In genomic region chr4:116077240-116078095, GRCm38 (mm10) we compare ENCODE assay signal across 8 mouse cellular contexts. TPM values are rescaled to one million over a fixed set of nuclear protein-coding genes. Genes with fewer than 3 reads are reported as not detected.
DNase-seq lines count a peak whose midpoint lies in the region; ATAC-seq and TF ChIP-seq lines count a peak whose summit lies in the region.

No protein-coding gene starts in this region.

- 59% methylated on average over 3 of the region's 3 CpGs for WGBS in forebrain, postnatal 0 days
- WGBS in limb, embryonic 11.5 days, result 63% methylated on average over 3 of the region's 3 CpGs
- WGBS in stomach, embryonic 15.5 days, result 48% methylated on average over 3 of the region's 3 CpGs

- H3K36me3 ChIP-seq in forebrain, postnatal 0 days (ENCODE audit: insufficient read depth), result peaks cover 26% of the 10 kb centered on the region
- H3K36me3 ChIP-seq in limb, embryonic 11.5 days (ENCODE audit: control insufficient read depth, insufficient read depth, low read length), result peaks cover 13% of the 10 kb centered on the region
- peaks cover 18% of the 10 kb centered on the region for H3K36me3 ChIP-seq in stomach, embryonic 15.5 days

- H3K27ac ChIP-seq in forebrain, postnatal 0 days (ENCODE audit: low read depth, low read length), result peak overlapping the region; percentile 94
- H3K27ac ChIP-seq in limb, embryonic 11.5 days (replicated peaks; ENCODE audit: low read depth, low read length), result 0 out of 2 replicates have a peak overlapping the region, but pooled peaks have one; percentile 98
- H3K27ac ChIP-seq in stomach, embryonic 15.5 days, result peak overlapping the region; percentile 96

- peaks cover 23% of the 10 kb centered on the region; the same call in 1 of the 2 replicates for H3K4me1 ChIP-seq in forebrain, postnatal 0 days (ENCODE audit: insufficient read depth)
- peaks cover 14% of the 10 kb centered on the region for H3K4me1 ChIP-seq in limb, embryonic 11.5 days (ENCODE audit: control insufficient read depth, insufficient read depth, low read length)
- peaks cover 16% of the 10 kb centered on the region for H3K4me1 ChIP-seq in stomach, embryonic 15.5 days

- H3K4me3 ChIP-seq in forebrain, postnatal 0 days (ENCODE audit: low read depth, low read length), result peak overlapping the region; percentile 82
- peak overlapping the region; percentile 99 for H3K4me3 ChIP-seq in limb, embryonic 11.5 days (ENCODE audit: low read depth, low read length)
- H3K4me3 ChIP-seq in stomach, embryonic 15.5 days (replicated peaks), result peak overlapping the region; percentile 77

- TF ChIP-seq CTCF in forebrain, postnatal 0 days (IDR thresholded peaks at IDR 0.05; ENCODE audit: low read depth), result no peak

- H3K4me2 ChIP-seq in forebrain, postnatal 0 days (ENCODE audit: low read depth), result peak overlapping the region; percentile 85
- H3K4me2 ChIP-seq in limb, embryonic 11.5 days (ENCODE audit: low read depth, severe bottlenecking), result peak overlapping the region; percentile 57
- H3K4me2 ChIP-seq in stomach, embryonic 15.5 days, result peak overlapping the region; percentile 83

- H3K9me3 ChIP-seq in forebrain, postnatal 0 days (ENCODE audit: low read length), result no peaks in the 10 kb centered on the region
- no peaks in the 10 kb centered on the region for H3K9me3 ChIP-seq in limb, embryonic 11.5 days (ENCODE audit: control insufficient read depth, low read length)
- H3K9me3 ChIP-seq in stomach, embryonic 15.5 days, result no peaks in the 10 kb centered on the region

- peak; percentile 23 for DNase-seq in kidney, adult 11 months
- no peak for DNase-seq in kidney, postnatal 10 days
- DNase-seq in NIH3T3 (ENCODE audit: low read depth), result peak; percentile 71
- no peak for DNase-seq in forebrain, postnatal 0 days
- no peak for DNase-seq in limb, embryonic 11.5 days (ENCODE audit: low spot score)
- DNase-seq in layer of hippocampus, postnatal 25 days (ENCODE audit: extremely low spot score in 1 of 2, low spot score in 1 of 2), result no peak
- no peak for DNase-seq in cerebellum, postnatal 14 days

- no peak for ATAC-seq in forebrain, postnatal 0 days
- ATAC-seq in limb, embryonic 11.5 days (ENCODE audit: insufficient number of reproducible peaks, low FRiP score, low TSS enrichment, low read depth), result no peak
- ATAC-seq in stomach, embryonic 15.5 days (ENCODE audit: insufficient read depth, low FRiP score, low read depth), result no peak

- peak overlapping the region; percentile 85 for H3K9ac ChIP-seq in forebrain, postnatal 0 days
- H3K9ac ChIP-seq in limb, embryonic 11.5 days (ENCODE audit: low read length), result peak overlapping the region; percentile 98
- H3K9ac ChIP-seq in stomach, embryonic 15.5 days, result peak overlapping the region; percentile 81

- H3K27me3 ChIP-seq in forebrain, postnatal 0 days (ENCODE audit: insufficient read depth, low read length), result no peaks in the 10 kb centered on the region
- no peaks in the 10 kb centered on the region for H3K27me3 ChIP-seq in limb, embryonic 11.5 days (ENCODE audit: control insufficient read depth, insufficient read depth, low read length)
- H3K27me3 ChIP-seq in stomach, embryonic 15.5 days (replicated peaks), result no peaks in the 10 kb centered on the region

RNA-seq across cellular contexts. Expression of gene Lrrc41, which starts 2.4 kb away (rescaled TPM):
- 95.4 and 98.4 TPM in 2 replicates for total RNA-seq in forebrain, postnatal 0 days (2014; rRNA removed)
- polyA plus RNA-seq in forebrain, postnatal 0 days (2015; fragmentation: Nextera tagmentation; extraction: Ambion mirVana), result 67.5 and 70.2 TPM in 2 replicates
- polyA plus RNA-seq in limb, embryonic 11.5 days (2014; fragmentation: Nextera tagmentation; extraction: Ambion mirVana), result 81.4 and 81.6 TPM in 2 replicates
- 65.3 and 68.0 TPM in 2 replicates for polyA plus RNA-seq in stomach, embryonic 15.5 days (2015; fragmentation: Nextera tagmentation; extraction: Ambion mirVana)
- 10 to 100 TPM; 46.0 to 46.8 TPM for total RNA-seq in layer of hippocampus, postnatal 25 days (2021)

RNA-seq across cellular contexts. Expression of gene Uqcrh, which starts 2.6 kb away (rescaled TPM):
- total RNA-seq in forebrain, postnatal 0 days (2014; rRNA removed), result 271 and 387 TPM in 2 replicates
- 414 and 534 TPM in 2 replicates for polyA plus RNA-seq in forebrain, postnatal 0 days (2015; fragmentation: Nextera tagmentation; extraction: Ambion mirVana)
- polyA plus RNA-seq in limb, embryonic 11.5 days (2014; fragmentation: Nextera tagmentation; extraction: Ambion mirVana), result 470 and 488 TPM in 2 replicates
- 541 and 546 TPM in 2 replicates for polyA plus RNA-seq in stomach, embryonic 15.5 days (2015; fragmentation: Nextera tagmentation; extraction: Ambion mirVana)
- 100 to 1,000 TPM; 385 to 447 TPM for total RNA-seq in layer of hippocampus, postnatal 25 days (2021)

RNA-seq across cellular contexts. Expression of gene Nsun4, which starts 23.8 kb away (rescaled TPM):
- total RNA-seq in forebrain, postnatal 0 days (2014; rRNA removed), result 9.9 and 10.6 TPM in 2 replicates
- 6.8 and 8.2 TPM in 2 replicates for polyA plus RNA-seq in forebrain, postnatal 0 days (2015; fragmentation: Nextera tagmentation; extraction: Ambion mirVana)
- polyA plus RNA-seq in limb, embryonic 11.5 days (2014; fragmentation: Nextera tagmentation; extraction: Ambion mirVana), result 16.9 and 20.0 TPM in 2 replicates
- polyA plus RNA-seq in stomach, embryonic 15.5 days (2015; fragmentation: Nextera tagmentation; extraction: Ambion mirVana), result 19.8 and 21.0 TPM in 2 replicates
- 1 to 10 TPM; 7.5 to 8.3 TPM for total RNA-seq in layer of hippocampus, postnatal 25 days (2021)

RNA-seq across cellular contexts. Expression of gene Rad54l, which starts 46.0 kb away (rescaled TPM):
- 2.0 and 3.2 TPM in 2 replicates for total RNA-seq in forebrain, postnatal 0 days (2014; rRNA removed)
- polyA plus RNA-seq in forebrain, postnatal 0 days (2015; fragmentation: Nextera tagmentation; extraction: Ambion mirVana), result 2.6 and 3.5 TPM in 2 replicates
- polyA plus RNA-seq in limb, embryonic 11.5 days (2014; fragmentation: Nextera tagmentation; extraction: Ambion mirVana), result 66.0 and 69.8 TPM in 2 replicates
- polyA plus RNA-seq in stomach, embryonic 15.5 days (2015; fragmentation: Nextera tagmentation; extraction: Ambion mirVana), result 24.6 and 26.4 TPM in 2 replicates
- under 1 TPM; 0.54 to 0.99 TPM for total RNA-seq in layer of hippocampus, postnatal 25 days (2021)

RNA-seq across cellular contexts. Expression of gene Pomgnt1, which starts 46.2 kb away (rescaled TPM):
- 80.3 and 83.0 TPM in 2 replicates for total RNA-seq in forebrain, postnatal 0 days (2014; rRNA removed)
- 52.7 and 57.6 TPM in 2 replicates for polyA plus RNA-seq in forebrain, postnatal 0 days (2015; fragmentation: Nextera tagmentation; extraction: Ambion mirVana)
- 57.0 and 62.4 TPM in 2 replicates for polyA plus RNA-seq in limb, embryonic 11.5 days (2014; fragmentation: Nextera tagmentation; extraction: Ambion mirVana)
- 50.0 and 52.9 TPM in 2 replicates for polyA plus RNA-seq in stomach, embryonic 15.5 days (2015; fragmentation: Nextera tagmentation; extraction: Ambion mirVana)
- total RNA-seq in layer of hippocampus, postnatal 25 days (2021), result 10 to 100 TPM; 64.5 to 68.6 TPM

Comparison
In these comparisons a context has a peak if more than half of its experiments do, and no peak if none do; other contexts are left out.
1. DNase-seq: peak in kidney, adult 11 months (single experiment) and NIH3T3 (single experiment); none in kidney, postnatal 10 days (single experiment), forebrain, postnatal 0 days (single experiment), limb, embryonic 11.5 days (single experiment), layer of hippocampus, postnatal 25 days (0 of 2) and cerebellum, postnatal 14 days (0 of 2).
2. Peak in every context shown above with its lines, with median percentiles within 50 percentile points of each other: H3K27ac ChIP-seq, H3K4me2 ChIP-seq, H3K4me3 ChIP-seq and H3K9ac ChIP-seq.